Mouse (Mus musculus) Patski (cell line): ENCODE results near the gene Ankub1. TPM values are rescaled to one million over a fixed set of nuclear protein-coding genes. Genes with fewer than 3 reads are reported as not detected.

Experiments used
- ATAC-seq: fragments of 100-300 bp; one replicate; pipeline ENCODE4 v1.8.0; 2021
- CTCF ChIA-PET: fragments of 350-600 bp; sonication (Branson Sonifier 250); formaldehyde crosslinking; loops from one replicate; lab custom pipeline; 2022; ENCODE audit warnings: inconsistent platforms; lab: Charles Lee
- POLR2A ChIA-PET: fragments of 350-600 bp; sonication (Branson Sonifier 250); formaldehyde crosslinking; loops from one replicate; lab custom pipeline; 2022; ENCODE audit warnings: antibody characterized with exemption, inconsistent platforms; lab: Charles Lee
- DNase-seq: peaks from one replicate; pipeline ENCODE4 v3.0.0-alpha.2; 2011; ENCODE audit warnings: low read depth, low spot score
- H3K27me3 ChIP-seq: fragments of 371-371 bp; one replicate; pipeline ENCODE4 v1.5.1; 2021
- CTCF ChIP-seq: fragments of 100-300 bp; IDR thresholded peaks from one replicate; pipeline ENCODE4 v1.5.1; 2021
- in situ Hi-C: fragments of 300-500 bp; cut with MboI; formaldehyde crosslinking; loops from 3 replicates; pipeline ENCODE4 v1.11.1; 2018; ENCODE audit warnings: low pct_unique_long_range_greater_than_20kb, mixed read lengths
- polyA plus RNA-seq: library from polyadenylated mRNA; unstranded; gene quantifications from one replicate; pipeline ENCODE4 v1.2.3, GENCODE M21; 2021

Ankub1 gene
- polyA plus RNA-seq = not detected

DNA sequence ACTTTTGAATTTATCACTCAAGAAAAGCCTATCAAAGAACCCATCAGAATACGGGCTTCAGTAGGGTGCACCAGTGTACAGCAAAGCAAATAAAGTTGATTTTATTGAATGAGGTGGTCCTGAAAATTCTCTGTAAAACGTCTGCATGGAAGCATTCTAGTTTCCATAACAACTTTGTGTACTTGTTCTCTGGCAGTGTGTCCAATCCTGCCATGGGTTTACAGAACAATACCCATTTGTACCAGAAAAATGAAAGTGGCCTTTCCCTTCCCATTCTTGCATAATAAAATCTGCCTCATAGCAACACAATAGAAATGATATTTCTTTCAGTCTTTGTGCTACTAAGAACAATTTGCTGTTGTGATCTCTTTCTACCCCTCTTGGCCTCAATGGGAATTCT, at the start of gene Ankub1:
Gene Ankub1 (minus strand): TSS at position 81 of the 400 bp plus-strand sequence.
- ATAC-seq (no peak), DNase-seq (no peak)
- in situ Hi-C loops = no loop called here
- TF ChIP-seq CTCF = no peak
- H3K27me3 ChIP-seq = no peaks in the 10 kb centered on the region
- CTCF ChIA-PET = interaction anchor here (1.0 kb wide), 1 partner anchor 18 kb away, joined by 3 read pairs; no protein-coding TSS in a partner anchor
- POLR2A ChIA-PET = no interaction called here

DNA sequence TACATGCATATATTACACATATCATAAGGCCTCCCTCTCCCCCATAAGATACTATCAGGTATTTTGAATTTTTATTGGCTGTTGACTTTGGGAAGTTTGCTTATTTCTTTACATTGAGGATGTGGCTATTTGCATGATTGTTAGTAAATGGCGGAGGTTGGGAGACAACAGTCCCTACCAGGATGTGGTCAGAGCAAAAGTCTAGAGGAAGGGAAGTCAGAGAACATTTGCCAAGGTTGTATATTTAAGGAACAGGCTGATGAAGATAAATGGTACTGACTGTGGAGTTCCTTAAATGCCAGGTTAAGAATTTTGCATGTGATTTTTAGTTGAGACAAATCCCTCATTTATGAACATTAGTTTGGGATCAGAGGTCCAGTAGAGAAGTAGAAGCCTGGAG, 47.2 kb upstream of the Ankub1 start:
- ATAC-seq (no peak), DNase-seq (no peak)
- H3K27me3 ChIP-seq = no peaks in the 10 kb centered on the region
- no peak for TF ChIP-seq CTCF
- ChIA-PET CTCF (no interaction called here), POLR2A (no interaction called here)
- in situ Hi-C loops = no loop called here

DNA sequence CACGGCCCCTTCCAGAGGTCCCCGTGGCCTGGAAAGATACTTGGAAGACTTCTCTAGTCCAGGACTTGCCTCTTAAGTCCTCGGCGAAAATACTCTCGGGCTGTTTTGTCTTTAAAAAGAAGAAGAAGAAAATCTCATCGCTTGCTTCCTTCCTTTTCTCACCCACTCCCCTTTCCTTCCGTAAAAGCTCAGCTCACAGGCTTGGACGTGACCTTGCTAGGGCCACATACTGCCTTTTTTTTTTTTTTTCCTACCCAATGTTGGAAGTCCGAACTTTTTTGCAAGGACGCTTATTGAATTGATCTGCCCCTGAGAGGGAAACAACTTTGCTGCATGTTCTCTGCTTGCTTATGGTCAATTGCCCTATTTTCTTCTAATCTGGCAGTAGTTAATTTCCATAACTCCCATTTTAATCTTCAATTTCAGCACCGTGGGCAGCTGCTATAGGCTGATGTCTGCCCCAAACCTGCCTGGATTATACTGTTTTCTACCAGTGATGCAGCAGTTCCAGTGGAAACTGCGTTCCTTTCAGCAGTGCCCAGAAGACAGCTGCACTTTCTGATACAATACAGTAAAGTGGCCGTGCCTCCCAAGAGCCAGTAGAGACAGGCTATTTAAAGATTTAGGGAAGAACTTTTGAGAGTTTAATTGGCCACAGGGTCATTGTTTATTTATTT, 44.0 kb upstream of the Ankub1 start:
- no peaks in the 10 kb centered on the region for H3K27me3 ChIP-seq
- peak; percentile 24 for DNase-seq
- no peak for ATAC-seq
- in situ Hi-C loops = no loop called here
- ChIA-PET POLR2A (interaction anchor here (0.5 to 0.7 kb wide), 3 partner anchors 9 to 90 kb away, joined by 3 read pairs; no protein-coding TSS in a partner anchor), CTCF (no interaction called here)
- TF ChIP-seq CTCF = no peak

DNA sequence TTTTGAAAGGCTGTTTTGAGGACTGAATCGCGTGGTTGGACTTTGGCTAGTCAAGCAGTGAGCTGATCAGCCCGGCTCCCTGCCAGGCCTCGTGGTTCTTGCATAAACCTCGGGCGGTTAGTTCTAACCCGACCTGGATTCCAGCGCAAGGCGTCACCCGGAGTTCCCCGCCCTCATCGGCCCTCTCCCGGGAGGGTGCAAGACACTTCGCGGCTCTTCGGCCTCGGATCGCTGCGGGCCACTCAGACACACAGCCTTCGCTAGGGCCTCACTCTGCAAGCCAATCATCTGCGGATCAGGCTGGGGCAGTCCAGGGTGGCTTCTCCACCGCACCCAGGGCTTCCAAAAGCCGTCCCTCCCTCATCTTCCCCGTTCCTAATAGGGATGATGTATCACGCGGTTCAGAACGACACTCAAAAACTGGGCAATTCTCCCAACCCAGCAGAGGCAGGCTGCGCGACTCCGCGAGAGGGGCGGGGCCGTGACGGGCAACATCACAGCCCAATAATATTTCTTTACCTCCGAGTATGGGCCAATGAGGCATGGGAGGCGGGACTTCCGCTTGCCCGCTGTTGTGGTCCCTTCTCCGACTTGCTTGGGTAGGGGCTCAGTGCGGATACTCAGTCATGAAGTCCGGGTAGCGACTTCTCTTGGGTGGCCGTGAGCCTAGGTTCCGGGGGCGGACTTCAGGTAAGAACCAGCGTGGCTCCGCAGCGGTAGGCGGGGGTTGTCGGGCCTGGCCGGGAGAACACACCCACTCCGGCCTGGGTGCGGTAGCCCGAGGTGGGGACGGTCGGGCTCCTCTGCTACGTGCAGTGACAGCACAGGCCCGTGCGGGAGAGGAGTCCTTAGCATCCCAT, 43.1 kb upstream of the Ankub1 start, which contains the start of gene Rnf13:
Gene Rnf13 (plus strand): TSS at position 552 of the 860 bp plus-strand sequence.
- TF ChIP-seq CTCF = no peak
- no peaks in the 10 kb centered on the region for H3K27me3 ChIP-seq
- ATAC-seq (peak; percentile 99), DNase-seq (peak; percentile 93)
- CTCF ChIA-PET = interaction anchor here (1.6 kb wide), 1 partner anchor 69 kb away, joined by 4 read pairs; no protein-coding TSS in a partner anchor
- in situ Hi-C loops = no loop called here
- POLR2A ChIA-PET = interaction anchor here (0.6 kb wide), 1 partner anchor 90 kb away, joined by 3 read pairs; no protein-coding TSS in a partner anchor

DNA sequence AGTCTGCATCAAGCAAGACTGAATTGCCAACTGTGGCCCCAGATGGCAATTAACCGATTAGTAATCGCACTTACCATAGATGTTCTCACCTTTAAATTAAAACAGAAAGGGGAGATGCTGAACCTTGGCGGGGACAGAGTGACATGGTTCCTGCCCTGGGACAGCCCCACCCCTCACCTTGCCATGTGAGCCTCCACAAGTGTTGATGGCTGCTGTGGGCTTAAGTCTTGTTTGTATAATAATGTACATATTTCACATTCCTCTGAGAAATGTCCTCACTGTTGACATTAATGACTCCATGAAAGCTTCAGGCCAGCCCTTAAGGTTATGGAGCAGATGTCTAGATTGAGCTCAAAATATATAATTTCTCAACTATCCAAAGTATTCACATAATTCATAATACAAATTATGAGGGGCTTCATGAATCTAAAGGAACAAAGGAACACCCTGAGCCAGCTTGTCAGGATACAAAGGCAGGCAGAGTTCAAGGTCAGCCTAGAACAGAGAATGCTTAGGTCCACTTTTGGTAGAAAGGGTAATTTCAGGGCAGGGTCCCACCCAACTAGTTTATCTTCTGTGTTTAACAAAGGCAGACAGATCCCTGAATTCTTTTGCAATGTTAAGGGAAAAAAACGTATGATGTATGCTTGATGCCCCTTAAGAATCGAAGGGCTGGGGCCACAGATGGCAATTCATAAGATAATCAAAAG, 39.8 kb upstream of the Ankub1 start:
- H3K27me3 ChIP-seq = no peaks in the 10 kb centered on the region
- ChIA-PET POLR2A (no interaction called here), CTCF (interaction anchor here (0.8 kb wide), 1 partner anchor 261 kb away, joined by 3 read pairs; no protein-coding TSS in a partner anchor)
- no peak for TF ChIP-seq CTCF
- no peak for ATAC-seq
- in situ Hi-C loops = loop anchor here (5.0 kb wide), 1 partner anchor 65 kb away; no protein-coding TSS in a partner anchor
- no peak for DNase-seq

DNA sequence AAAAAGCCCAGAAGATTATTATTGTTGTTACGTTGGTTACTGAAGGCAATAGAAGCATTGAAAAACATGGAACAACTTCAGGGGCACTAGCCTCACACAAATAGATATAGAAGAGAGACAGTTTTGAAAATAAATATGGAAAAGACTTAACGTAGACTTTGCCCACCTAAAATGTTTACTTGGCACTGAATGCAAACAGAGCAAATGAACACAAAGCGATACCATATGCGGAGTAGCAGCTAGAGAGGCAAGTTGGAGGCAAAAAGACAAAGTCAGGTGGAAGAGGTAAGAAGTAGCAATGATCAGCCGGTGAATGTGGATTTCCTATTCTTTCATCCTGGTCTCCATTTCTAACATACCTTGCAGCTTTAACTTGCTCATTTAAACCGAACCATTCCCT, 21.6 kb upstream of the Ankub1 start:
- TF ChIP-seq CTCF = no peak
- ATAC-seq = no peak
- ChIA-PET POLR2A (no interaction called here), CTCF (no interaction called here)
- H3K27me3 ChIP-seq = peaks cover 11% of the 10 kb centered on the region
- DNase-seq = no peak
- in situ Hi-C loops = no loop called here

DNA sequence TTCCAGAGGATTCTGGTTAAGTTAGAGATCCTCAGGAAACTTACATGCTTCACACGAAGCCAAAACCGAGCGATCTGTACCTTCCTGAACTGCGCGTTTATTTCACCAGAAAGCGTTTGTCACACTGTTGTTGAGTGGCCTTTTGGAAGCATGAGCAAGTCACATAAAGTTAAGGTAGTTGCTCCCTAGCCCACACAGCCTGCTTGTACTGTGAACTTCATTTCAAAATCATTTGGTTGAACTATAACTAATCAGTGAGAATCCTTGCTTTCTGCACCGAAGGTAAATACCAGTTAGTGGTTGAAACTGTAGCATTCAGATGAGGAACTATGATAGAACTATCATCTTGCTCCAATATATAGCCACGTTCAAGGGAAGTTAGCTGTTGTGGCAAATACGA, 4.2 kb upstream of the Ankub1 start:
- DNase-seq = no peak
- no peak for ATAC-seq
- in situ Hi-C loops = no loop called here
- ChIA-PET POLR2A (interaction anchor here (0.6 to 0.7 kb wide), 2 partner anchors 25 to 32 kb away, joined by 3 read pairs; no protein-coding TSS in a partner anchor), CTCF (interaction anchor here (1.0 to 1.3 kb wide), 2 partner anchors 10 to 26 kb away, joined by 3 to 5 read pairs; no protein-coding TSS in a partner anchor)
- no peaks in the 10 kb centered on the region for H3K27me3 ChIP-seq
- TF ChIP-seq CTCF = no peak

DNA sequence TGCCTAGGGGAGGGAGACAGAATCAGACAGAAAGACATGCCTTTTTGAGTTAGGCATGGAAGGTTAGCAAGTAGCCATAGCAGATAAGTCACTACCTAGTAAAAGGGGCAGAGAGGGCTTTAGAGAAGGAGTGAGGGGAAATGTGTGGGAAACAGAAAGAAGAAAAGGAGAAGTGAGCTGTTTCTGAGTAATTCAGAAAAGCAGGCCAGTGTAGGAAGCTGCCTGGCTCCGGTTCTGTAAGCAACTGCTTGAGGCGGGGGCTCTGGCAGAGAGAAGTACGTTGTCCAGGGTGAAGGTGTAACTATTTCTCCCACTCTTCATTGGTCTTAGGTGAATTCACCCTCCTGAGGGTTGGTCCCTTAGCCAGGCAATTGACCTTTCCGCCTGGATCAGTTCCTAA, 3.6 kb upstream of the Ankub1 start:
- no peaks in the 10 kb centered on the region for H3K27me3 ChIP-seq
- TF ChIP-seq CTCF = no peak
- CTCF ChIA-PET = interaction anchor here (1.3 kb wide), 1 partner anchor 11 kb away, joined by 3 read pairs; no protein-coding TSS in a partner anchor
- in situ Hi-C loops = no loop called here
- POLR2A ChIA-PET = interaction anchor here (0.7 kb wide), 1 partner anchor 33 kb away, joined by 3 read pairs; no protein-coding TSS in a partner anchor
- no peak for ATAC-seq
- DNase-seq = no peak

DNA sequence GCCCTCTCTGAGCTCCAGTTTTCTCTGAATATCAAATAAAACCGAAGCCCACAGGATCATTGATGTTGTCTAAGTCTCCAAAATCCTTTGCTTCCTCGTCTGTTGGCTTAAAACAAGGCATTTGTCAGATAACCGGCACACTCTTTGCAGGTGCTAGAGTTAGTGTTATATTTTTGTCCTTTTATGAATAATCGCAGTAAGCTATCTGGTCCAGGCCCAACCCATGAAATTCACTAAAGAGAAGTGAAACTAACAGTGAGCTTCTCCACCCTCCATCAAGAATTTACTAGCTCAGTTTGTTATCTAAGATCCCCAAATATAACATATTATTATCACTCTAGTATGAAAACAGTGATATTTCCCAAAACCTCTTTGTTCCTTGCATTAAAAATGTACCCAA, 827 bp downstream of the Ankub1 start:
- POLR2A ChIA-PET = no interaction called here
- in situ Hi-C loops = no loop called here
- no peaks in the 10 kb centered on the region for H3K27me3 ChIP-seq
- DNase-seq = no peak
- no peak for ATAC-seq
- CTCF ChIA-PET = interaction anchor here (1.6 to 3.1 kb wide), 3 partner anchors 14 to 34 kb away, joined by 3 to 13 read pairs (median 5); no protein-coding TSS in a partner anchor
- no peak for TF ChIP-seq CTCF

DNA sequence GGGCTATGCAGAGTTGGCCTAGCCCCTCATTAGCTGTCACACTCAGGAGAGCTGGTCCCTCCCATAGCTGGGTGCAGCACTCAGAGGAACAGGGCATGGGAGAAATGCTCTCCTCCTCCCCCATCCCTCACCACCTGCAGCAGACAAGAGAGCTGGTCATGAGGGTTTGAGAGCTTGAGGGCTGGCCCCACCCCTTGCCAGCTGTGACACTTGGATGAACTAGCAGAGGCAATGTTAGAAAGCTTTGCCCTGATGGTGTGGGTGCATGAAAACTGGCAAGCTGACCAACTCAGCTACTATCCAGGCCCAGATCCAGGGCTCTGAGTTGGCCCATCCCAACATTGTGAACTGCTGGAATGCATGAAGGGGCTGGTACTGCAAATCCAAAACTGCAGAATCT, 14.8 kb downstream of the Ankub1 start:
- ATAC-seq (peak; percentile 20), DNase-seq (no peak)
- H3K27me3 ChIP-seq = no peaks in the 10 kb centered on the region
- ChIA-PET POLR2A (no interaction called here), CTCF (interaction anchor here (0.7 to 3.7 kb wide), 3 partner anchors 11 to 14 kb away, joined by 5 to 24 read pairs (median 10); no protein-coding TSS in a partner anchor)
- no peak for TF ChIP-seq CTCF
- in situ Hi-C loops = no loop called here
